Mouse (Mus musculus): ENCODE results near the gene Foxm1. TPM values are rescaled to one million over a fixed set of nuclear protein-coding genes. Genes with fewer than 3 reads are reported as not detected.

Foxm1 gene
- polyA plus RNA-seq, 1 experiment from 2014 or later: 5.7 TPM

- Histone ChIP-seq H3K27ac (ENCODE audit: low read depth) (no peak overlapping the region), H3K9me3 (ENCODE audit: low read length) (no peaks in the 10 kb centered on the region), H3K9ac (replicated peaks) (no peak overlapping the region), H3K36me3 (replicated peaks; ENCODE audit: insufficient read depth, low read length) (no peaks in the 10 kb centered on the region), H3K4me2 (ENCODE audit: low read depth, low read length) (no peak overlapping the region), H3K4me3 (ENCODE audit: low read depth, low read length) (no peak overlapping the region), H3K27me3 (ENCODE audit: insufficient read depth, low read length) (no peaks in the 10 kb centered on the region), H3K4me1 (ENCODE audit: insufficient read depth) (0 out of 2 replicates have a peak, but pooled peaks cover 3% of the 10 kb centered on the region)
- 43% methylated on average over 5 of the region's 5 CpGs for WGBS (ENCODE audit: insufficient replicate concordance)
- TF ChIP-seq EP300 (IDR thresholded peaks at IDR 0.05; ENCODE audit: low read depth) (no peak), CTCF (IDR thresholded peaks at IDR 0.05; ENCODE audit: low read depth) (no peak)
- ATAC-seq (no peak), DNase-seq (no peak)
These were observed 23.9 kb upstream of the Foxm1 start for GRCm38 (mm10) chr6:128338876-128339275.

- H3K4me2 ChIP-seq (ENCODE audit: low read depth, low read length): no peak overlapping the region
- DNase-seq: no peak
- TF ChIP-seq EP300 (IDR thresholded peaks at IDR 0.05; ENCODE audit: low read depth): no peak
- TF ChIP-seq CTCF (IDR thresholded peaks at IDR 0.05; ENCODE audit: low read depth): no peak
- no peak for ATAC-seq
- H3K27ac ChIP-seq (ENCODE audit: low read depth): no peak overlapping the region
- H3K36me3 ChIP-seq (replicated peaks; ENCODE audit: insufficient read depth, low read length): no peaks in the 10 kb centered on the region
- H3K9me3 ChIP-seq (ENCODE audit: low read length): no peaks in the 10 kb centered on the region
- H3K4me3 ChIP-seq (ENCODE audit: low read depth, low read length): no peak overlapping the region
- H3K27me3 ChIP-seq (ENCODE audit: insufficient read depth, low read length): no peaks in the 10 kb centered on the region
- 83% methylated on average over 11 of the region's 11 CpGs for WGBS (ENCODE audit: insufficient replicate concordance)
- H3K9ac ChIP-seq (replicated peaks): no peak overlapping the region
- H3K4me1 ChIP-seq (ENCODE audit: insufficient read depth): 0 out of 2 replicates have a peak, but pooled peaks cover 3% of the 10 kb centered on the region
These were observed 20.6 kb upstream of the Foxm1 start for GRCm38 (mm10) chr6:128341956-128342723.

- Histone ChIP-seq H3K27ac (ENCODE audit: low read depth) (no peak overlapping the region), H3K9me3 (ENCODE audit: low read length) (no peaks in the 10 kb centered on the region), H3K36me3 (replicated peaks; ENCODE audit: insufficient read depth, low read length) (no peaks in the 10 kb centered on the region), H3K9ac (replicated peaks) (no peak overlapping the region), H3K27me3 (ENCODE audit: insufficient read depth, low read length) (no peaks in the 10 kb centered on the region), H3K4me1 (ENCODE audit: insufficient read depth) (no peaks in the 10 kb centered on the region), H3K4me3 (ENCODE audit: low read depth, low read length) (no peak overlapping the region), H3K4me2 (ENCODE audit: low read depth, low read length) (no peak overlapping the region)
- ATAC-seq (no peak), DNase-seq (no peak)
- TF ChIP-seq EP300 (IDR thresholded peaks at IDR 0.05; ENCODE audit: low read depth) (no peak), CTCF (IDR thresholded peaks at IDR 0.05; ENCODE audit: low read depth) (no peak)
- WGBS (ENCODE audit: insufficient replicate concordance): 34% methylated on average over 10 of the region's 10 CpGs
These were observed 17.1 kb upstream of the Foxm1 start for GRCm38 (mm10) chr6:128345623-128346022.

- no peaks in the 10 kb centered on the region for H3K36me3 ChIP-seq (replicated peaks; ENCODE audit: insufficient read depth, low read length)
- no peak overlapping the region for H3K4me2 ChIP-seq (ENCODE audit: low read depth, low read length)
- no peak overlapping the region for H3K4me3 ChIP-seq (ENCODE audit: low read depth, low read length)
- TF ChIP-seq EP300 (IDR thresholded peaks at IDR 0.05; ENCODE audit: low read depth) (no peak), CTCF (IDR thresholded peaks at IDR 0.05; ENCODE audit: low read depth) (no peak)
- H3K9me3 ChIP-seq (ENCODE audit: low read length): no peaks in the 10 kb centered on the region
- no peaks in the 10 kb centered on the region for H3K27me3 ChIP-seq (ENCODE audit: insufficient read depth, low read length)
- H3K4me1 ChIP-seq (ENCODE audit: insufficient read depth): no peaks in the 10 kb centered on the region
- no peak for DNase-seq
- no peak overlapping the region for H3K27ac ChIP-seq (ENCODE audit: low read depth)
- WGBS (ENCODE audit: insufficient replicate concordance): 77% methylated on average over 6 of the region's 6 CpGs
- no peak overlapping the region for H3K9ac ChIP-seq (replicated peaks)
- no peak for ATAC-seq
These were observed 16.0 kb upstream of the Foxm1 start for GRCm38 (mm10) chr6:128346782-128347181.

- Histone ChIP-seq H3K27ac (ENCODE audit: low read depth) (peak overlapping the region; percentile 17; the same call in 1 of the 2 replicates), H3K4me2 (ENCODE audit: low read depth, low read length) (no peak overlapping the region), H3K4me3 (ENCODE audit: low read depth, low read length) (no peak overlapping the region), H3K36me3 (replicated peaks; ENCODE audit: insufficient read depth, low read length) (no peaks in the 10 kb centered on the region), H3K4me1 (ENCODE audit: insufficient read depth) (peaks cover 2% of the 10 kb centered on the region; the same call in 1 of the 2 replicates), H3K9ac (replicated peaks) (no peak overlapping the region), H3K27me3 (ENCODE audit: insufficient read depth, low read length) (no peaks in the 10 kb centered on the region), H3K9me3 (ENCODE audit: low read length) (no peaks in the 10 kb centered on the region)
- ATAC-seq (no peak), DNase-seq (no peak)
- TF ChIP-seq CTCF (IDR thresholded peaks at IDR 0.05; ENCODE audit: low read depth) (no peak), EP300 (IDR thresholded peaks at IDR 0.05; ENCODE audit: low read depth) (no peak)
- WGBS (ENCODE audit: insufficient replicate concordance): 40% methylated on average over 7 of the region's 7 CpGs
These were observed 13.1 kb upstream of the Foxm1 start for GRCm38 (mm10) chr6:128349711-128350110.

GRCm38 (mm10) chr6:128354140-128354539, 8.6 kb upstream of the Foxm1 start:
- Histone ChIP-seq H3K27me3 (ENCODE audit: insufficient read depth, low read length) (peaks cover 2% of the 10 kb centered on the region; the same call in 1 of the 2 replicates), H3K4me3 (ENCODE audit: low read depth, low read length) (no peak overlapping the region), H3K4me1 (ENCODE audit: insufficient read depth) (peaks cover 12% of the 10 kb centered on the region), H3K27ac (ENCODE audit: low read depth) (no peak overlapping the region), H3K4me2 (ENCODE audit: low read depth, low read length) (no peak overlapping the region), H3K9ac (replicated peaks) (no peak overlapping the region), H3K9me3 (ENCODE audit: low read length) (no peaks in the 10 kb centered on the region), H3K36me3 (replicated peaks; ENCODE audit: insufficient read depth, low read length) (peaks cover 20% of the 10 kb centered on the region)
- ATAC-seq (no peak), DNase-seq (no peak)
- 61% methylated on average over 3 of the region's 3 CpGs for WGBS (ENCODE audit: insufficient replicate concordance)
- TF ChIP-seq CTCF (IDR thresholded peaks at IDR 0.05; ENCODE audit: low read depth) (no peak), EP300 (IDR thresholded peaks at IDR 0.05; ENCODE audit: low read depth) (no peak)

All from liver, postnatal 0 days (tissue).